Mouse (Mus musculus) heart, postnatal 0 days (tissue): ENCODE results near the gene Pde7b. TPM values are rescaled to one million over a fixed set of nuclear protein-coding genes. Genes with fewer than 3 reads are reported as not detected.

Source experiments
- ATAC-seq: fragments of 200-750 bp; cut with Nextera tagmentation; 2 replicates; pipeline ENCODE4 v1.8.0; 2017; ENCODE audit warnings: low read depth, moderate number of reproducible peaks, moderate library complexity; ENCODE audit not compliant: insufficient read depth
- DNase-seq: peaks from one replicate; pipeline ENCODE4 v3.0.0-alpha.2; 2016; ENCODE audit warnings: low spot score
- H3K27ac ChIP-seq: fragments of 300-500 bp; sonication (generic); 2 replicates; pipeline ENCODE4 v1.5.1; 2014; ENCODE audit warnings: low read depth, mild to moderate bottlenecking
- H3K27me3 ChIP-seq: fragments of 300-500 bp; sonication (generic); 2 replicates; pipeline ENCODE4 v1.6.1; 2014; ENCODE audit warnings: low read length, mixed read lengths; ENCODE audit not compliant: control insufficient read depth, insufficient read depth
- H3K36me3 ChIP-seq: fragments of 300-500 bp; sonication (generic); replicated peaks from 2 replicates; pipeline ENCODE4 v1.6.1; 2014; ENCODE audit warnings: low read length, mixed read lengths; ENCODE audit not compliant: control insufficient read depth, insufficient read depth
- H3K4me1 ChIP-seq: fragments of 300-500 bp; sonication (generic); 2 replicates; pipeline ENCODE4 v1.6.1; 2014; ENCODE audit warnings: antibody characterized with exemption; ENCODE audit not compliant: control insufficient read depth, insufficient read depth
- H3K4me2 ChIP-seq: fragments of 300-500 bp; sonication (generic); 2 replicates; pipeline ENCODE4 v1.6.1; 2014; ENCODE audit warnings: low read depth, mild to moderate bottlenecking, low read length, moderate library complexity
- H3K4me3 ChIP-seq: fragments of 300-500 bp; sonication (generic); 2 replicates; pipeline ENCODE4 v1.5.1; 2014; ENCODE audit warnings: low read depth, low read length
- H3K9ac ChIP-seq: fragments of 300-500 bp; sonication (generic); replicated peaks from 2 replicates; pipeline ENCODE4 v1.6.1; 2014; ENCODE audit warnings: low read depth, low read length, mixed read lengths
- H3K9me3 ChIP-seq: fragments of 300-500 bp; sonication (generic); replicated peaks from 2 replicates; pipeline ENCODE4 v1.6.1; 2016; ENCODE audit warnings: low read length; ENCODE audit not compliant: control insufficient read depth
- CTCF ChIP-seq: IDR thresholded peaks from 2 replicates; pipeline ENCODE4 v1.5.1; 2016; ENCODE audit warnings: antibody characterized with exemption, control low read depth, low read depth
- EP300 ChIP-seq: IDR thresholded peaks from 2 replicates; pipeline ENCODE4 v1.6.1; 2016; ENCODE audit warnings: antibody characterized with exemption, low read depth
- WGBS: fragments of 180-500 bp; shearing (Covaris S2); extraction: QIAGEN DNeasy Blood & Tissue Kit; methylation state at CpG from one replicate; pipeline ENCODE4 v1.1.7; 2014; 5-methylcytosine and 5-hydroxymethylcytosine counted together
- polyA plus RNA-seq: library from polyadenylated mRNA; unstranded; fragments of >200 nt; fragmentation: Nextera tagmentation; extraction: Ambion mirVana; gene quantifications from 2 replicates; pipeline ENCODE4 v1.2.1, GENCODE M21; 2015
- total RNA-seq: library from RNA; depleted of rRNA; stranded (reverse); fragments of >200 nt; gene quantifications from 2 replicates; pipeline ENCODE4 v1.2.3, GENCODE M21; 2014; ENCODE audit warnings: low replicate concordance

Gene Pde7b
- total and polyA plus RNA-seq, 2 experiments from 2014 or later: 5.0 to 11.8 TPM

- no peaks in the 10 kb centered on the region for H3K36me3 ChIP-seq
- DNase-seq (no peak), ATAC-seq (no peak)
- no peak overlapping the region for H3K4me2 ChIP-seq
- H3K4me3 ChIP-seq: no peak overlapping the region
- H3K4me1 ChIP-seq: no peaks in the 10 kb centered on the region
- H3K9me3 ChIP-seq: no peaks in the 10 kb centered on the region
- no peaks in the 10 kb centered on the region for H3K27me3 ChIP-seq
- TF ChIP-seq CTCF (no peak), EP300 (no peak)
- no peak overlapping the region for H3K27ac ChIP-seq
- H3K9ac ChIP-seq: no peak overlapping the region
- 61% methylated on average over 1 of the region's 1 CpGs for WGBS
Observed at GRCm38 (mm10) chr10:20758939-20759338, 34.1 kb upstream of the Pde7b start.

- ATAC-seq: no peak
- Histone ChIP-seq H3K9ac (no peak overlapping the region), H3K27ac (no peak overlapping the region), H3K36me3 (no peaks in the 10 kb centered on the region), H3K9me3 (no peaks in the 10 kb centered on the region), H3K4me2 (no peak overlapping the region), H3K4me1 (no peaks in the 10 kb centered on the region), H3K27me3 (no peaks in the 10 kb centered on the region), H3K4me3 (no peak overlapping the region)
- no peak for DNase-seq
- 61% methylated on average over 6 of the region's 6 CpGs for WGBS
- TF ChIP-seq CTCF: no peak
Observed at GRCm38 (mm10) chr10:20758259-20758658, 33.4 kb upstream of the Pde7b start.

DNA sequence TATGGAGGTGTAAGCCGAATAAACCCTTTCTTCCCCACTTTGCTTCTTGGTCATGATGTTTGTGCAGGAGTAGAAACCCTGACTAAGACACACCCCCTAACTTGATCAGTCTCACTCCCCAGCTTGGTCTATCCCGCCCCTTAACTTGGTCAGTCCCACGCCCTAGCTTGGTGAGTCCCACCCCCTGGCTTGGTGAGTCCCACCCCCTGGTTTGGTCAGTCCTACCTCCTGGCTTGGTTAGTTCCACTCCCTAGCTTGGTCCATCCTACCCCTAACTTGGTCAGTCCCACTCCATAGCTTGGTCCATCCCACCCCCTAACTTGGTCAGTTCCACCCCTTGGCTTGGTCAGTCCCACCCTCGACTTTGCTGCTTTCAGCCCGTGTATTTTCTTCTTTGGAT is 31.3 kb upstream of the Pde7b start:
- TF ChIP-seq CTCF: no peak
- no peak for TF ChIP-seq EP300
- ATAC-seq: no peak
- 73% methylated on average over 5 of the region's 5 CpGs for WGBS

DNA sequence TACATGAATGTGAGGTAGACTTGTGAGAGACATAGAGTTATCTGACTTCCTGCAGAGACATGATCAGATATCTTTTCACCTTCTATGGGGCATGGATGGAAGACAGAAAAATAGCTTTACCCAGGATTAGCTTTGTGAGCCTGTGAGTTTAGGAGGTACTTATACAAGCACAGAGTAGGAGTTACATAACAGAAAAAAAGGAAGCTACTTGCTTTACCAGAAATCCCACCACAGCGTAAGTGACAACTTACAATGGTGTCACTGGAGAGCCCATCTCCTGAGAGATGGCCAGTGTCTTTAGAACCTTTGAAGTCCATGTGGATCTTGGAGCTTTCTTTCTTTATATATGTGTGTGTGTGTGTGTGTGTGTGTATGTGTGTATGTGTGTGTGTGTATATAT is 28.0 kb upstream of the Pde7b start:
- Histone ChIP-seq H3K9me3 (no peaks in the 10 kb centered on the region), H3K4me3 (no peak overlapping the region), H3K27ac (no peak overlapping the region), H3K36me3 (no peaks in the 10 kb centered on the region), H3K4me1 (no peaks in the 10 kb centered on the region), H3K27me3 (no peaks in the 10 kb centered on the region), H3K9ac (no peak overlapping the region), H3K4me2 (no peak overlapping the region)
- DNase-seq (no peak), ATAC-seq (no peak)
- TF ChIP-seq CTCF (no peak), EP300 (no peak)
- 88% methylated on average over 1 of the region's 1 CpGs for WGBS

More for the DNA sequence above, 31.3 kb upstream of the Pde7b start:
- Histone ChIP-seq H3K27ac (no peak overlapping the region), H3K4me3 (no peak overlapping the region), H3K27me3 (no peaks in the 10 kb centered on the region), H3K4me1 (no peaks in the 10 kb centered on the region), H3K9ac (no peak overlapping the region), H3K4me2 (no peak overlapping the region), H3K36me3 (no peaks in the 10 kb centered on the region), H3K9me3 (no peaks in the 10 kb centered on the region)
- DNase-seq: no peak

- Histone ChIP-seq H3K27ac (no peak overlapping the region), H3K4me1 (no peaks in the 10 kb centered on the region), H3K4me3 (no peak overlapping the region), H3K36me3 (no peaks in the 10 kb centered on the region), H3K9me3 (no peaks in the 10 kb centered on the region), H3K4me2 (no peak overlapping the region), H3K9ac (no peak overlapping the region), H3K27me3 (no peaks in the 10 kb centered on the region)
- DNase-seq (no peak), ATAC-seq (no peak)
- 85% methylated on average over 5 of the region's 5 CpGs for WGBS
- TF ChIP-seq EP300 (no peak), CTCF (no peak)
Observed at GRCm38 (mm10) chr10:20750642-20751251, 25.9 kb upstream of the Pde7b start.

DNA sequence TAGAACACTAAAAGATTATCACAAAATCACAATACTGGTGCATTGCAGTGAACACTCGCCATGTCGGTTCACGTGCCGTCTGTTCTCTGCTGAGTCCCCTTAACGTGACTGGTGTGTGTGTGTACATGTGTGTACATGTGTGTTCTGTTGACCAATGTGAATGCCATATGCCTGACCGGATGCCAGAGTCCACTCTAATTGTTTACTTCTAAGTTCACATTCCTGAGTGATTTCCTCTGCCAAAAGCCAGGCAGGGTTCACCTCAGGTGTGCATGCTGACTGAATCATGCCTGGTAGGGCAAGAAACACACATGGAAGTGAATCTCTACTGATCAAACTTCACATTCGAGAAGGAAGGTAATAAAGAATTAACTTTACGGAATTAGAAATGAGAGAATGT is 24.1 kb upstream of the Pde7b start:
- WGBS: 89% methylated on average over 8 of the region's 8 CpGs
- TF ChIP-seq EP300 (no peak), CTCF (no peak)
- H3K9ac ChIP-seq: no peak overlapping the region

More for the DNA sequence above, 24.1 kb upstream of the Pde7b start:
- Histone ChIP-seq H3K27ac (no peak overlapping the region), H3K9me3 (no peaks in the 10 kb centered on the region), H3K36me3 (no peaks in the 10 kb centered on the region), H3K4me3 (no peak overlapping the region), H3K27me3 (no peaks in the 10 kb centered on the region), H3K4me1 (no peaks in the 10 kb centered on the region), H3K4me2 (no peak overlapping the region)
- DNase-seq: no peak
- ATAC-seq: no peak
